Mouse (Mus musculus) limb, embryonic 11.5 days (tissue): ENCODE measurements around the gene Polr1e. TPM values are rescaled to one million over a fixed set of nuclear protein-coding genes. Genes with fewer than 3 reads are reported as not detected.
A peak's percentile ranks its signal among the peaks of the same experiment; 100 is the strongest.
"Not testable (repeated sequence)": the region's sequence is repeated elsewhere in the genome, so short reads cannot be mapped to it uniquely, and the experiment has no call there.

Experiments used
- ATAC-seq: fragments of 200-750 bp; cut with Nextera tagmentation; 2 replicates; pipeline ENCODE4 v1.8.0; 2017; ENCODE audit warnings: low read depth; ENCODE audit not compliant: insufficient number of reproducible peaks, low FRiP score, low TSS enrichment
- DNase-seq: peaks from one replicate; pipeline ENCODE4 v3.0.0-alpha.2; 2015; ENCODE audit warnings: low spot score
- H3K27ac ChIP-seq: fragments of 300-500 bp; sonication (generic); replicated peaks from 2 replicates; pipeline ENCODE4 v1.5.1; 2014; ENCODE audit warnings: low read depth, mild to moderate bottlenecking, low read length
- H3K27me3 ChIP-seq: fragments of 300-500 bp; sonication (generic); 2 replicates; pipeline ENCODE4 v1.6.1; 2014; ENCODE audit warnings: mild to moderate bottlenecking, low read length, mixed read lengths; ENCODE audit not compliant: control insufficient read depth, insufficient read depth
- H3K36me3 ChIP-seq: fragments of 300-500 bp; sonication (generic); 2 replicates; pipeline ENCODE4 v1.6.1; 2014; ENCODE audit warnings: mild to moderate bottlenecking, low read length, moderate library complexity, mixed read lengths; ENCODE audit not compliant: control insufficient read depth, insufficient read depth
- H3K4me1 ChIP-seq: fragments of 300-500 bp; sonication (generic); 2 replicates; pipeline ENCODE4 v1.6.1; 2014; ENCODE audit warnings: low read length, mixed read lengths; ENCODE audit not compliant: control insufficient read depth, insufficient read depth
- H3K4me2 ChIP-seq: fragments of 300-500 bp; sonication (generic); 2 replicates; pipeline ENCODE4 v1.6.1; 2014; ENCODE audit warnings: low read depth, mild to moderate bottlenecking, moderate library complexity; ENCODE audit not compliant: severe bottlenecking
- H3K4me3 ChIP-seq: fragments of 300-500 bp; sonication (generic); 2 replicates; pipeline ENCODE4 v1.5.1; 2014; ENCODE audit warnings: low read depth, low read length
- H3K9ac ChIP-seq: fragments of 300-500 bp; sonication (generic); 2 replicates; pipeline ENCODE4 v1.6.1; 2014; ENCODE audit warnings: mild to moderate bottlenecking, low read length
- H3K9me3 ChIP-seq: fragments of 300-500 bp; sonication (generic); 2 replicates; pipeline ENCODE4 v1.6.1; 2016; ENCODE audit warnings: low read length; ENCODE audit not compliant: control insufficient read depth
- whole genome bisulfite sequencing: fragments of 180-500 bp; shearing (Covaris S2); extraction: QIAGEN DNeasy Blood & Tissue Kit; methylation state at CpG from one replicate; pipeline ENCODE4 v1.1.7; 2014; 5-methylcytosine and 5-hydroxymethylcytosine counted together
- polyA plus RNA-seq: library from polyadenylated mRNA; unstranded; fragments of >200 nt; fragmentation: Nextera tagmentation; extraction: Ambion mirVana; gene quantifications from 2 replicates; pipeline ENCODE4 v1.2.1, GENCODE M21; 2014

Polr1e gene
- polyA plus RNA-seq, 1 experiment from 2014 or later, result 56.3 TPM

- ATAC-seq (no peak), DNase-seq (no peak)
- H3K4me3 ChIP-seq, result no peak overlapping the region
- no peak overlapping the region for H3K4me2 ChIP-seq
- H3K9me3 ChIP-seq, result no peaks in the 10 kb centered on the region
- H3K4me1 ChIP-seq, result no peaks in the 10 kb centered on the region
- no peak overlapping the region for H3K9ac ChIP-seq
- H3K27ac ChIP-seq, result no peak overlapping the region
- 0 out of 2 replicates have a peak, but pooled peaks cover 2% of the 10 kb centered on the region for H3K36me3 ChIP-seq
- 60% methylated on average over 6 of the region's 6 CpGs for WGBS
- no peaks in the 10 kb centered on the region for H3K27me3 ChIP-seq
Observed at GRCm38 (mm10) chr4:45073544-45073943, 55.2 kb downstream of the Polr1e start.

- ATAC-seq, H3K27ac ChIP-seq, H3K9ac ChIP-seq, DNase-seq, H3K4me3 ChIP-seq, H3K9me3 ChIP-seq, H3K4me2 ChIP-seq, H3K36me3 ChIP-seq, H3K27me3 ChIP-seq, H3K4me1 ChIP-seq: not testable (repeated sequence)
- 85% methylated on average over 4 of the region's 4 CpGs for WGBS
Observed at GRCm38 (mm10) chr4:45081041-45081440, 62.7 kb downstream of the Polr1e start.

GRCm38 (mm10) chr4:45082951-45083350 is 64.6 kb downstream of the Polr1e start:
- no peak overlapping the region for H3K9ac ChIP-seq

GRCm38 (mm10) chr4:45083487-45083886 is 65.1 kb downstream of the Polr1e start:
- Histone ChIP-seq H3K27ac (no peak overlapping the region), H3K9ac (no peak overlapping the region; the same call in 1 of the 2 replicates), H3K4me3 (peak overlapping the region; percentile 87), H3K27me3 (no peaks in the 10 kb centered on the region), H3K4me2 (peak overlapping the region; percentile 64), H3K9me3 (no peaks in the 10 kb centered on the region), H3K36me3 (no peaks in the 10 kb centered on the region), H3K4me1 (peaks cover 4% of the 10 kb centered on the region)
- WGBS, result 3% methylated on average over 8 of the region's 8 CpGs
- DNase-seq (peak; percentile 25), ATAC-seq (0 out of 2 replicates have a peak, but pooled peaks have one; percentile 8)

More at GRCm38 (mm10) chr4:45082951-45083350, 64.6 kb downstream of the Polr1e start:
- Histone ChIP-seq H3K27ac (no peak overlapping the region), H3K9me3 (no peaks in the 10 kb centered on the region), H3K4me1 (peaks cover 4% of the 10 kb centered on the region), H3K36me3 (no peaks in the 10 kb centered on the region), H3K27me3 (no peaks in the 10 kb centered on the region), H3K4me3 (no peak overlapping the region), H3K4me2 (no peak overlapping the region; the same call in 1 of the 2 replicates)
- ATAC-seq, result no peak
- WGBS, result 86% methylated on average over 9 of the region's 9 CpGs
- no peak for DNase-seq

GRCm38 (mm10) chr4:45084021-45084894 is 65.9 kb downstream of the Polr1e start, which contains the start of gene Fbxo10:
Fbxo10 (minus strand) TSS chr4:45084604.
- Histone ChIP-seq H3K36me3 (no peaks in the 10 kb centered on the region), H3K4me1 (peaks cover 4% of the 10 kb centered on the region), H3K9me3 (no peaks in the 10 kb centered on the region), H3K9ac (peak within 1 kb of the TSS; percentile 91), H3K27me3 (no peaks in the 10 kb centered on the region), H3K4me3 (peak within 1 kb of the TSS; percentile 87), H3K4me2 (peak within 1 kb of the TSS; percentile 64), H3K27ac (no peak within 1 kb of the TSS; the same call in 1 of the 2 replicates)
- DNase-seq, result peak; percentile 96
- under 1% methylated on average over 74 of the region's 77 CpGs for WGBS
- ATAC-seq, result peak; percentile 91

- Histone ChIP-seq H3K9me3 (no peaks in the 10 kb centered on the region), H3K9ac (peak overlapping the region; percentile 34; the same call in 1 of the 2 replicates), H3K4me2 (peak overlapping the region; percentile 47; the same call in 1 of the 2 replicates), H3K4me3 (peak overlapping the region; percentile 87; the same call in 1 of the 2 replicates), H3K36me3 (no peaks in the 10 kb centered on the region), H3K27ac (no peak overlapping the region), H3K4me1 (peaks cover 4% of the 10 kb centered on the region), H3K27me3 (no peaks in the 10 kb centered on the region)
- 54% methylated on average over 8 of the region's 8 CpGs for WGBS
- no peak for DNase-seq
- ATAC-seq, result no peak; the same call in 1 of the 2 replicates
Observed at GRCm38 (mm10) chr4:45084895-45085290, 66.5 kb downstream of the Polr1e start.

Other genes with a start within 250 kb of the Polr1e start
- gene Grhpr, start 37.2 kb upstream of the Polr1e start, polyA plus RNA-seq, result 61.5 and 70.7 TPM in 2 replicates
- gene Zbtb5, start 6.2 kb upstream of the Polr1e start, polyA plus RNA-seq, result 41.1 and 41.8 TPM in 2 replicates
- gene Fbxo10, start 66.0 kb downstream of the Polr1e start, polyA plus RNA-seq, result 9.1 and 10.2 TPM in 2 replicates
- gene Tomm5, start 89.5 kb downstream of the Polr1e start, polyA plus RNA-seq, result 198 and 204 TPM in 2 replicates
- 0.96 and 2.6 TPM in 2 replicates for gene Frmpd1, start 166.3 kb downstream of the Polr1e start, polyA plus RNA-seq